Mouse (Mus musculus) right cerebral cortex, postnatal 10 days (tissue): ENCODE measurements at regions not wholly inside any gene's neighbourhood (a gene's known extent, or its start where the extent isn't known, plus 50 kb on each side); places are given as distances from the start of the nearest gene placed in this dataset.
A peak's percentile ranks its signal among the peaks of the same experiment; 100 is the strongest.

Source experiments
- DNase-seq, 2 experiments: peaks; one replicate each; pipeline ENCODE4 v3.0.0; 2021; ENCODE audit warnings: low spot score in 2 of 2

GRCm38 (mm10) chrX:142552196-142552595 lies 129.0 kb upstream of the Tmem164 start:
- DNase-seq = no peak

- DNase-seq = peak; percentile 32 to 51
Observed at GRCm38 (mm10) chrX:142554161-142554560, 127.0 kb upstream of the Tmem164 start.

DNA sequence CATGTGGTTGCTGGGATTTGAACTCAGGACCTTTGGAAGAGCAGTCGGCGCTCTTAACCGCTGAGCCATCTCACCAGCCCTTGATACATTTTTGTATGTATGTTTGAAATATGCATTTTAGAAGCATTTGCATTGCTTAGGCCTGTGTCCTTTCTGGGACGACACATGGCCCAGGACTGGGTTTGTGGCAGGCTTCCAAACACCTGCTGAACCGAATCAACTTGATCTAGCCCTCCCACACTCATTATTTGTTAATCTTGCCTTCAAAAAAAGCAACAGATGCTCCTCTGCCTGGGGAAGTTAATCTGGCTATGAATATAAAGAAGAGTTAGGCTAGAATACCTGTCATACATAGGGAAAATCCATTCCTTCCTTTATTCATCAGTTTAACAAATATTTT lies 123.7 kb upstream of the Tmem164 start:
- no peak for DNase-seq

DNA sequence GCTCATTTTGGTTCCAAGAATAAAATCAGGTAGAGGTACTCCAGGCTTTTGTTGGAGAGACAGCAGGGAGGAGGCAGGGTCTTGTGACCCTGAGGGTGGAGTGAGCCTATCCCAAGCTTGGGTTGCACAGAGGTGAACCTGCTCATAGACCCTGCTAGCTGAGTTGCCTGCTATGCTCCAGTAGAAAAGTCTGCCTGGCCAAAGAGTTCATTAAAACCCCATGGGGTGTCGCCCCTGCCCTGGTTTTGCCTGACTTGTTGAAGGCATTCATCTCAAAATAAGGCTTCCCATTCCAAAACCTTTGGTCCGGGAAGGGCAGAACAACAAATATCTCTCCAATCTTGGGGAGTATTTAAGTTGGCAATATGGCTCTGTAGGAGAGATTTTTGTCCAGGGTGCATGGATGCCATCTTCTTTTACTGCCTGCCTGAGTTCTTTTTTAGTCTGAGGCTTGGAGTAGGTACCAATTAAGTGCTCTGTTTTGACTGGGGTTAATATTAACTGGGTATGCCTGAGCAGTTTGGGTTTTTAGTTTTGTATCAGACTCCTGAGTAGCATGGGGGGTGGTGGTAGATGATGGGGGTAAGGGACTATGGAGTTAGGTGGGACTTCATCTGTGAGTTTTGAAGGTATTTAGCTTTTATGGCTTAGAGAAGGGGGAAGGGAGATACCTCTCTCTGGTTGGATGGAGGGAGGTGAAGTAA lies 120.8 kb upstream of the Tmem164 start:
- peak in 1 of 2 experiments; percentile 32 for DNase-seq

DNA sequence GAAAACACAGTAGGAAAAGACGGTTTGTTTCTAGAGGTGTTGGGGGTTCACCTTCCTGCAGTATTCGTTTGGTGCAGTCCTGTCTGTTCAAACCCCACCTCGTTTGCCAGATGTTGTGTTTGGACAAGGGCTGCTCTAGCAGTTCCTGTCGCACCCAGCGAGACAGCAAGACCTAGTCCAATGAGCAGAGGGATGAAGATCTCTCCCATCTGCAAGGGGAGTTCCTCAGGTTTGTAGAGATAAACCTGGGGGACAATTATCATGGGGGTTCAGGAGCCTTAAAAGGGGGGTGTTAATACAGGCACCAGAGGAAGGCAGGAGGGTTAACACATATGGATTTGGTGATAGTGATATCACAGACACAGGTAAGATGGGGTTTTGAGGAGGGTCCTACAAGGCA lies 119.4 kb upstream of the Tmem164 start:
- DNase-seq = no peak

- no peak for DNase-seq
Observed at GRCm38 (mm10) chrX:142564186-142564585, 117.0 kb upstream of the Tmem164 start.

DNA sequence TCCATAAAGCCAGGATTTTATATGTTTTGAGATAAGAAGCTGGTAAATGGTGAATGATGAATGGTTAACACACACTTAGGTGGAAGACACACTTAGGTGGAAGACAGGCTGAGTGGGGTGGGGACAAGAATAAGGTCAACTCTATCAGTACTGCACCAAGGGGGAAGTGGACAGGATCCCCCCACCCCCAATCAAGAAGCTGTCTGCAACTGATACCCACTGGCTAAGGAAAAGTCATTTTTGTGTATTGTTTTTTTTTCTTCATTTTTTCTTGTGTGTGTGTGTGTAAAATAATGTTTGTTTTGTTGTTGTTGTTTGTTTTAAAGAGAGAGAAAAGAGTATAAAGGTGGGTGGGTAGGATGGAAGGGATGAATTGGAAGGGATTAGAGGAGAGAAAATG lies 109.4 kb upstream of the Tmem164 start:
- DNase-seq = no peak

DNA sequence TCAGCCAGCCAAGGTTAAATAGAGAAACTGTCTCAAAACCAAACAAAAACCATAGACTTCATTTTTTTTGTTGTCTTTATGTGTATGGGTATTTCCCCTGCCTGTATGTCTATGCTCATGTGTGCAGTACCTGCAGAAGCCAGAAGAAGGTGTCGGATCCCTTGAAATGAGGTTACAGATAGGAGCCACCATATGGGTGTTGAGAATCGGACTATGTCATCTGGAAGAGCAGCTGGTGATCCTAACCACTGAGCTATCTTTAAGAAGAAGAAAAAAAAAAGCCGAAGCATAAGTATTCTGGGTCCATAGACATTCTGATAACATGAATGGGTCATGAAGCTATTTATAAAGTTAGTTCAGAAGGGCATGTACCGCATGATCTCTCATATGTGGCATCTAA lies 107.2 kb upstream of the Tmem164 start:
- no peak for DNase-seq

GRCm38 (mm10) chrX:142574945-142575710 lies 106.1 kb upstream of the Tmem164 start:
- no peak for DNase-seq

- no peak for DNase-seq
Observed at GRCm38 (mm10) chrX:142576127-142576526, 105.1 kb upstream of the Tmem164 start.

GRCm38 (mm10) chrX:142577449-142578081 lies 103.6 kb upstream of the Tmem164 start:
- DNase-seq = no peak

DNA sequence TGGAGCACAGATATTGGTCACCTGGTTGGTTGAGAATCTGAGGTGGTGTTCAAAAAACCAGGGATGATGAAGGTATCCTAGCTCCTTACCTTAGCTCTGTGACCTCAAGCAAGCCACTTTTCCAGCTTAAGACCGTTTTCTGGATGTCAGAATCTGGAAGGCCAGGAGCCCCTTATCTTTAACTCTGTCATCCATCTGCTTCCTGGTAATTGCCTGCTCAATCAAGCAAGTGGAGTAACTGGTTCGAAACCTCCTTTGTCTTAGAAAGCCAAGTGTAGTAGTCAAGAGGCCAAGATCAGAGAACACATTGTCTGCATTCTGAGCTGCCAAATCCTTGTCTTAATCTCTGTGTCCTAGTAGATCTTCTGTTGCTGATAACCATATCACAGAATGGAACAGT lies 95.9 kb upstream of the Tmem164 start:
- no peak for DNase-seq

DNA sequence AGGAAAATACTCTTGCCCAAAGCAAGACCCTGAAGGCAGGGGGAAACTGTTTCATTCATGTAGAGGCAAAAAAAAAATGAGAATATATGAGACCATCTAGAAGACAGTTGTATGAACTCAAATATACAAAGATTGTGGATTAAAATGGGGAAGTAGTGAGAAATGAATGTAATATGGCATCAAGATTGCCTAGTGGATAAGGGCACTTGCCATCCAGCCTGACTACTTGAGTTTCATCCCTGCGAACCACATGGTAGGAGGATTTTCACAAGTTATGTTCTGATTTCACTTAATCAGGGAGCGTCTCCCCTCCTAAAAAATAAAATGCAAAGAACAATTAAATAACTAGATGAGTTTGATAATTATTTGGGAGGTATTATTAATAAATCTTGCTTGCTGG lies 81.8 kb upstream of the Tmem164 start:
- DNase-seq = no peak

DNA sequence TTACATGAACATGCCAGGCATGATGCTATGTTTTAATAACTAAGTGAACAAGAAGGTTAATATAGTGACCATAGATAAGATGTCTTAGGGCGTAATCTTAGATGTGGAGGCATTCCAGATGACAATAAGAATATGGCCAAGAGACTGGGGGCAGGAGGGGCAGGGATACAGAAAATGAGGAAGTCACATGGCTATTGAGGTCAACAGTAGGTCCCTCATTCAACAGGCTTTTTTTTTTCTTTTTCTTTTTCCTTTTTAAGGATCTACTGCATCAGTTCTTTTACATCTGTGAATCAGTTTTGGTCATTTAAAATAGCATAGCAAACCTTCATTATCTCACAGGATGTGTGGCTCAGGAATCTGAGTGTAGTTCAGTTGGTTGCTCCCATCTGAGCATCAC lies 80.4 kb upstream of the Tmem164 start:
- no peak for DNase-seq

DNA sequence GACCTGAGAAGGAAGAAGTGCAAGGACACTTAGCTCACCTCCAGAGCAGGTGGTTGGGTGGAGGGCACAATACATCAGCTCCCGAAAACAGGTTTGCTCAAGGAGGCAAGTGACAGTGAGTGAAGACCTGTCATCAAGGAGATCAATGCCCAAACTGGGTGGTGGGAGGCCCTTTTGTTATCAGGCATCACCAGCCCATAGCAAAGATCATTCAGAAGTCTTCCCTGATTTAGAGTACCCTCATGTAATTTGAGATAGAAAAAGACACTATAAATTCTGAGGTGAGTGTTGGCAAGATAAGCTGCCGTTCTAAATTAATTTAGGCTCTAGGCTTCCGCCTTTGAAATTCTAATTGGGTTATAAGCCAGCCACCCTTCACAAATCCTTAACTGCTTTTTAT lies 76.1 kb upstream of the Tmem164 start:
- no peak for DNase-seq

DNA sequence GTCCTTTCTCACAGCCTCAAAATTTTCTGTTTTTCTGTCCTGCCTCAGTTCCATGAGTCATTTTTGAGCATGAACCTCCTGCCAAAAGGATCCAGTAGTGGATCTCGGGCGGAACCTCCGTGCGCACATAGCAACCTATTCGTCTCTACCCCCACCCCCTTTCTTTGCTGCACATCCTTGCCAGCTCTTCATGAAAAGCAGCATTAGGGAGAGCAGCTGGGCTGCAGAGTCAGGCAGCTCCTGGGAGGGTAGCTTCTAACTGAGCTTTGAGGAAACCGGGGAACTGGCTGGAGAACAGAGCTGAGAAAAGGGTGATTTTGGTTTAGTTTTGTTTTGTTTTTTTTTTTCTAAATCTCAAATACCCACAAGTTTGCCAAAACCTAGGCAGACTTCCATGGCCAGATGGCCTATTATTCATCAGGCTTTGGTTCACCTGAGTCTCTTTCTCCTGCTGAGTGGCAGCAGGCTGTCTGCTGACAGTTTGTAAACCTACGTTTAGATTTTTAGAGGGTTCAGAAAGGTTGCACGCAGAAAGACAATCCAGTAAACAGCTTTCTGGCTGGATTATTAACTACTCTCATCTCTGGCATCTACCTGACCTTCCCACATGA lies 74.5 kb upstream of the Tmem164 start:
- DNase-seq = no peak

GRCm38 (mm10) chrX:142616189-142616872 lies 64.9 kb upstream of the Tmem164 start:
- DNase-seq = no peak

DNA sequence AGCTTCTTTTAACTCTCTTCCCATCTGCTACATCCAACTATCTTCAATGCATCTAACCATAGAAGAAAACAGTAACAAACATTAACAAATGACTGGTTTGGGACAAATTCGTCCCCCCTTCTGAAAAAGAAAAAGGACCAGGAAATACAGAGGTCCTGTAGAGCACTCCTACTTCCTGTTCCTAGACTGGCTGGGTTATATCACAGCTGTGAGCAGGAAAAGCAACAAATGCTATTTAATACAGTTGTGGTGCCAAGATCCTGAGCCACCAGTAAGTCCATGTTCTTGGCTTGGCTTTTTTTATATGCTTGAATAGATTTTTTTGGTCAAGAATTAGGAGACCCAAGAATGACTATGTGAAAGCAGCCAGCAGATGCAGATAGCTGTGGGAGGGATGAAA lies 62.8 kb upstream of the Tmem164 start:
- DNase-seq = no peak

DNA sequence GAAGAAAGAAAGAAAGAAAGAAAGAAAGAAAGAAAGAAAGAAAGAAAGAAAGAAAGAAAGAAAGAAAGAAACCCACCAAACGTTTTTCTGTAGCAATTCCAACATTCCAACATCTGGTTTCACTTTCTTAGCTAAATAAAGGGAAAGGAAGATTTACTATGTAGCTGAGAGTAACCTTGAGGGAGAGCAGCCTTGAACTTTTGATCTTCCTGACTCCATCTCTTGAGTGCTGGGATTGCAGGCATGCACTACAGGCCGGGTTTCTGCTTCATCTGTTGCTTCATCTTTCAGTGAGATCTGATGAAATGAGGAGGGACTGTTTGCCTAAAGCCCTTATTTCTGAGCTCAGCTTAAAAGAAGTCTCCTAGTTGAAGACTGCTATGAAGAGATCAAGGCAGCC lies 57.8 kb upstream of the Tmem164 start:
- no peak for DNase-seq

DNA sequence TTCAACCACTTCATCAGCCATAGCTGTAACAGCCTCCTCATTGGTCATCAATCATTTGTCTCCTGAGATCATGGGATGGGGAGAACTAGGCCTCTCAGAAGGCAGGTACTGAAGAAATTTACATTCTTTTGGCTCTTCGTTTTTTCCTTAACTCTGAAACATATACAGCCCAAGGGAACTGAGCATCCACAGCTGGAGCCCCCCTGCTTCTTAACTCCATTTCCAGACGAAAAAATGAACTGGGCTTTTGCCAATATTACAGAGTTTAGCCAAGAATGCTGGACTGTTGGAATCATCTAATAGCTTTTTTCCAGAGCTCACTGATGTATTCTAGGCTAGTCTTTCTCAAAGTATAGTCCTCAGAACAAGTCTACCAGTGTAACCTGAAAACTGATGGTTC lies 57.3 kb upstream of the Tmem164 start:
- DNase-seq = no peak
